Mouse (Mus musculus) embryonic fibroblast, embryonic 13.5 days (primary cell): ENCODE data around the gene Crocc.

Experiments used
- CTCF ChIP-seq: IDR thresholded peaks from 2 replicates; pipeline ENCODE4 v1.5.1; 2011; ENCODE audit warnings: mild to moderate bottlenecking, control low read depth, low read length, moderate library complexity, borderline replicate concordance; ENCODE audit not compliant: insufficient read depth
- POLR2A ChIP-seq: IDR thresholded peaks from 2 replicates; pipeline ENCODE4 v1.6.1; 2011; ENCODE audit warnings: low read depth, mild to moderate bottlenecking, control low read depth, low read length, moderate library complexity

- no peak for TF ChIP-seq CTCF
- no peak for TF ChIP-seq POLR2A
These were observed 66.5 kb downstream of the Crocc start for GRCm38 (mm10) chr4:140993846-140994245.
